Mouse (Mus musculus) NIH3T3 (cell line): ENCODE data around the gene Timm10.

Source experiments
- DNase-seq: peaks from one replicate; pipeline ENCODE4 v3.0.0-alpha.2; 2012; ENCODE audit warnings: low read depth

Gene Timm10

GRCm38 (mm10) chr2:84819861-84820260, 6.9 kb upstream of the Timm10 start:
- DNase-seq: peak; percentile 79

GRCm38 (mm10) chr2:84822552-84822951, 4.2 kb upstream of the Timm10 start, which contains the start of gene Smtnl1:
Gene Smtnl1 (minus strand): TSS chr2:84822652.
- no peak for DNase-seq

GRCm38 (mm10) chr2:84823237-84823636, 3.6 kb upstream of the Timm10 start:
- DNase-seq: peak; percentile 52

GRCm38 (mm10) chr2:84827283-84827920, 605 bp downstream of the Timm10 start:
- DNase-seq: peak; percentile 60

- peak; percentile 96 for DNase-seq
These were observed 5.0 kb downstream of the Timm10 start for GRCm38 (mm10) chr2:84831666-84832391.

GRCm38 (mm10) chr2:84837107-84837506, 10.3 kb downstream of the Timm10 start:
- DNase-seq: no peak

DNA sequence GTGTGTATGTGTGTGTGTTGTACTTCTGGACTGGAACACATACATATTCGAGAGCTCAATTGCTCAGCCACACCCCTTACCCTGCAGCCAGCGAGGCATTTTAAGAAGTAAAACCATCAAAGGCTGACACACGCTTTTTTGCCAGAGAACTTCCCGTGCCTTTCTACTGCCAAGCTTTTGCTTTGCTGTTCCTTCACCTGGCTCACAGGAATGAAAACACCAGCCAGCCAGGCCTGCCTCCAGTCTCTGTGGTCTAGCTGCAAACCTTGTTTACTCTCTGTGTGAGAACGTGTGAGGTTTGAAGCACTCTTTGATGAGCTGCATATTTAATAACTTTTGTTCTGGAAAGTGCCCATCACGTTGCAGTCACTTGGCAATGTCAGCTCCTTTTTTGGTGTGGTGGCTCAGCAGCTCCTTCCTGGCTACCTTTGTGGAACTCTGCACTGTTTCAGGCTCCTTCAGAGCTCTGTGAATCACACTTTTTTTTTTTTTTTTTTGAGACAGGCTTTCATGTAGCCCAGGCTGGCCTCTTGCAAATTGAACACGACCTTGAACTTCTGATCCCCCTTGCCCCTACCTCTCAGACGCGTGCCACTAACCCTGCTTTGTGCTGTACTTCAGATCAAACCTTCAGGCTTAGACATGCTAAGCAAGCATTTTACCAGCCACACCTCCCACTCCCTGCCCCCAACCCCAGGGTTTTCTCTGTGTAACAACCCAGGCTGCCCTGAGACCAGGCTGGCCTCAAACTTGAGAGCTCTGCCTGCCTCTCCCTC, 11.2 kb downstream of the Timm10 start:
- DNase-seq: no peak

- no peak for DNase-seq
These were observed 11.8 kb downstream of the Timm10 start, which contains the start of gene Slc43a1 for GRCm38 (mm10) chr2:84838593-84838949. Gene Slc43a1 (plus strand): TSS chr2:84838850.

- peak; percentile 76 for DNase-seq
These were observed 12.5 kb downstream of the Timm10 start for GRCm38 (mm10) chr2:84838993-84839980.

DNA sequence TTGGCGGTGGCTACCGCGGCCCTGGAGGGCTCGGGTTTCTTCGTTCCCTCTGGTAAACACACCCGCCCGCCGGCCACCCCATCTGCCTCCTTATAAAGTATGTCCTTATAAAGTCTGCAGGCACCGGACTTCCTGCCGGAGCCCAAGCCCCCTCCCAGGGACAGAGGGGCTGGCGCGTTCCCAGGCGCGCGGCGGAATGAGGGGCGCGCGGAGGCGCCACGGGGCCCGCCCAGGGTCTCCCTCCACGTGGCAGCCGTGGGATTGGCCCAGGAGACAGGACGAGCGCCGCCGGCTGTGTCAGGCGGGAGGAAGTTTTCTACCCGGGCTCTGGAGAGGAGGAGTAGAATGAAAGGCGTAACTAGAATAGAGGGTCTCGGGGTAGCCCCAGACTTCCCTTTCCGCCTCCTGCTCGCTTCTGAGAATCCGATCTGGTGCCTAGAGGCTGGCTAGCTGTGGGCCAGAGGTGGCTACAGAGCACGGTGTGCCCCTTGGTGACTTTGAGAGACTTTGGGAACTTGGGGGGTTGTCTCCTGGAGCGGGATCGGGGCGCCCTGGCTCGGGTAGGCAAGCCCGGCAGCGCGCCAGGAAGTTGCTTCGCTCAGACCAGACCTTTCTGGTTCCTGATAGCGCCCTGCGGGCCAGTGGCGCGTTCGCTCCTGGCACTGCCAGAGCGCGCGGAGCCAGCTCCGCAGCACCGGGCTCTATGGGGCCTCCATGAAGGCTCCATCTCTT, 13.4 kb downstream of the Timm10 start:
- peak; percentile 84 for DNase-seq

DNA sequence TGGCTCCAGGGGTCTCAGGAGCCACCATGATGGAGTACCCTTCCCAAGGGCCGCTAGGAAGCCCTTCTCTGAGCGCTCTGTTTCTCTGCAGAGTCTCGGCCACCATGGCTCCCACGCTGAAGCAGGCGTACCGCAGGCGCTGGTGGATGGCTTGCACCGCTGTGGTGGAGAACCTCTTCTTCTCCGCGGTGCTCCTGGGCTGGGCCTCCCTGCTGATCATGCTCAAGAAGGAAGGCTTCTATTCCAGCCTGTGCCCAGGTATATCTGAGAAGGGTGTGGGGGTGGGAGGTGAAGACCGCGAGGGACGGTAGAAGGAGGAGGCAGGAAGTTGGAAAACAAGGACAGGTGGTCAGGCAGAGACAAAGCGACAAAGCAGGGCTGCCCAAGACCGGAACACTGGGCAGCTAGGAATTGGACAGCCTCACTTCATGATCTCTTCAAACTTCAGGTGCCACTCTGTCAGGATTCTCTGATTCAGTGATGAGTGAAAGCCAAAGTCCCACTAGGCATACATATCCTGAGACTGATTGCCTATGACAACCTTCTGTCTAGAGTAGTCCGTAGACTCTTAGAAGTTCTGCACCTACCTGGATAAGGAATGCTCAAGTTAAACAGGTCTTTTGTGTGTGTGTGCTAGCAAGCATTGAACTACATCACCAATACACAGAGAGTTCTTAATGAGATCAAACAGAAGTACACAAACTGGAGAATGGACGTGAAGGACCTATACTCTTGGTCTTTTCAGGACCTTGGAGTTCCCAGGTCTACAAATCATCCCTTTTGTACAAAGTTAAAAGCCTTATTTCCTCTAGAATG, 14.2 kb downstream of the Timm10 start:
- no peak for DNase-seq

DNA sequence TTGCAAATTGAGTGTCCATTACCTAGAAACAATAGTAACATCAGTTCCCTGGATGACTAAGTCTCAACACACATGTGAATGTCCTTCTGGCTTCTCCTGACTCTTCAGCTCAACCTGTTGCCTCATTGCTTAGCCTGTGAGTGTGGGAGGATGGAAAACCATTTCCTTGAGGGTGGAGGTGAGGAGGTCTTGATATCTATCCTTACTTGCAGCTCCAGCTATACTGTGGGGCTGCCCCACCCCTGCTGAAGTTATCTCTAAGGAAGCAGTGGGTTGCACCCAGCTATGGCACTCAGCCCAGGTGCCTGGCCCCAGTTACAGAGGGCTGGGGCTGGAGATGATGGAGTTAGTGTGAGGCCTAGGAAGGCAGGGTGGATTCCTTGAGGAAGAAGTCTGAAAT, 15.1 kb downstream of the Timm10 start:
- no peak for DNase-seq

DNA sequence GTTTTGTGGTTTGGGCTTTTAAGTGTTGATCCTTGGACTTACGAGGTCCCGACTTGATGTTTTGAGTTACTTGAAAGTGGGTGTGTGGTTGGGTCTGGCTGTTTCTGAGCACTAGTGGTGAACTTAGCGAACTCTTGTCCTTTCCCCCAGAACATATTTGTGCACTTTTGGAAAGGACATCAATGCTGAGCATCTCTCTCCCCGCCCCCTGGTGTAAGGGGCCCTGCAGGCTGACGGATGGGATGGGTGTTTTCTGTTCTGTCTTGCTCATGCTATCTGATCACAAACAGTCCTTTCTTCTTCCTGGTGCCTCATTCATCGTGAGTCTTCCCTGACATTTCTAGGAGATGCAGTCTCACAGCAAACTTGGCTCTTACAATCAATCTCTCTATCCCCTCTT, 16.9 kb downstream of the Timm10 start:
- DNase-seq: no peak

- DNase-seq: no peak
These were observed 18.4 kb downstream of the Timm10 start for GRCm38 (mm10) chr2:84845226-84845625.

DNA sequence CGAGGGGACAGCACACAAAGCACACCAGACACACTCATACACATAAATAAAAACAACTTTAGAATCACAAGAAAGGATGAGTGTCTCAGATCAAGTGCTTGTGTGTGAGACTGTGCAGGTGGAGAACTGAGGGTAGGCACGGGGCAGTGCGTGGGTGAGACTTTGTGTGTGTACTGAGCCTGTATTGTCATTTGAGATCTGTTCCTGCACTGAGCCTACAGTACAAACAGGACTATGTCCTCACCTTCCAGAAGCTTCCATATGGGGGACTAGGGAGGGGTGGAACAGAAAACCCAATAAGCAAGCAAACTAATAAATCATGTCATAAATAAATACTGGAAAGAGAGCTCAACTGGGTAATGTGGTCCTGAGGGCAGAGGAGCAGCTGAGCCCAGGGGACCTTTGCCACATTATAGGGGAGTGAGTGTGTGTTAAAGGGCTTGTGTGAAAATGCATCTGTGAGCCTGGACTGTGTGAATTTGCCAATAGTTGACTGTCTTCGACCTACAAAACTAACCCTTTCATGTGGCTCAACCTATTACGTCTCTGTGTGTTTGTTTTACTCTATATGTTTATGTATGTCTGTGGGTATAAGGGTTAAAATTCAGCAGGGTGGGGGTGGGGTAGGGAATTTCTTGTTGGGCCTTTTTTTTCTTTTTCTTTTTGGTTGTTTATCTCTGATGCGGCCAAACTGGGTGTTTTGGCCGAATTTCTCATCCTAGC, 23.8 kb downstream of the Timm10 start:
- DNase-seq: no peak

- DNase-seq: no peak
These were observed 24.6 kb downstream of the Timm10 start for GRCm38 (mm10) chr2:84851130-84852040.

- peak; percentile 77 for DNase-seq
These were observed 28.9 kb downstream of the Timm10 start for GRCm38 (mm10) chr2:84855732-84856131.

GRCm38 (mm10) chr2:84858551-84858950, 31.8 kb downstream of the Timm10 start:
- peak; percentile 53 for DNase-seq
